Mouse (Mus musculus): ENCODE measurements around the gene Sh3rf3. TPM values are rescaled to one million over a fixed set of nuclear protein-coding genes. Genes with fewer than 3 reads are reported as not detected.

The Sh3rf3 gene
- polyA plus RNA-seq, 1 experiment from 2014 or later, result not detected

GRCm38 (mm10) chr10:58895431-58895830, 82.3 kb downstream of the Sh3rf3 start:
- no peak overlapping the region for H3K9ac ChIP-seq (replicated peaks)
- DNase-seq, result no peak
- no peak overlapping the region for H3K4me3 ChIP-seq (ENCODE audit: low read depth, low read length)
- H3K27ac ChIP-seq (ENCODE audit: low read depth), result no peak overlapping the region
- H3K36me3 ChIP-seq (replicated peaks; ENCODE audit: insufficient read depth, low read length), result no peaks in the 10 kb centered on the region
- H3K27me3 ChIP-seq (ENCODE audit: insufficient read depth, low read length), result no peaks in the 10 kb centered on the region
- H3K9me3 ChIP-seq (ENCODE audit: low read length), result no peaks in the 10 kb centered on the region
- 84% methylated on average over 5 of the region's 5 CpGs for WGBS (ENCODE audit: insufficient replicate concordance)
- no peaks in the 10 kb centered on the region for H3K4me1 ChIP-seq (ENCODE audit: insufficient read depth)
- TF ChIP-seq EP300 (IDR thresholded peaks at IDR 0.05; ENCODE audit: low read depth) (no peak), CTCF (IDR thresholded peaks at IDR 0.05; ENCODE audit: low read depth) (no peak)
- H3K4me2 ChIP-seq (ENCODE audit: low read depth, low read length), result no peak overlapping the region
- ATAC-seq, result no peak

DNA sequence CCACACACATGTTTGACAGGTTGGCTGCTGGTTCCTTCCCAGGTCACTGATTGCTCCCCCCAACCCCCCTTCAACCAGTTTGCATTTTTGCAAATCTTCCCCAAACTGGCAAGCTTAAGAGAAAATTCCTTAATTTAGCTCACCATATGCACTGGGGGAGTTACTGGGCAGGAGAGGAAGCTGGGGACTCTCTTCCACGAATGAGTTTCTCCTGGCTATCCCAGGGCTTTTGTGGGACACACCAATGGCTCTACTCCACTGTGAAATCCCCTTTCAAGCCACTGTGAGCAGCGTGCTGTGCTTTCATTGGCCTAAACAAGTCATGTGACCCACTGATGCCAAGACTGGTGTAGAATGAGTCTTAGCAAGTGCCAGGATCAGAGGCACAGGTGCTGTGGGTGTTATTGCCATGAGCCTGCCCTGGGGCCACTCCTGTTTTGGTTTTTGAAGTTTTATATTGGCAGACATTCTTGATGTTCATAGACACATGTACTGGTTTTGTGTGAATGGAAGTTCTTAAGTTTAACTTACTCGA, 83.9 kb downstream of the Sh3rf3 start:
- H3K27me3 ChIP-seq (ENCODE audit: insufficient read depth, low read length), result no peaks in the 10 kb centered on the region
- 50% methylated on average over 3 of the region's 3 CpGs for WGBS (ENCODE audit: insufficient replicate concordance)

GRCm38 (mm10) chr10:58905253-58905652, 92.1 kb downstream of the Sh3rf3 start:
- Histone ChIP-seq H3K4me1 (ENCODE audit: insufficient read depth) (no peaks in the 10 kb centered on the region), H3K9me3 (ENCODE audit: low read length) (no peaks in the 10 kb centered on the region), H3K9ac (replicated peaks) (no peak overlapping the region), H3K27ac (ENCODE audit: low read depth) (no peak overlapping the region), H3K4me3 (ENCODE audit: low read depth, low read length) (no peak overlapping the region), H3K36me3 (replicated peaks; ENCODE audit: insufficient read depth, low read length) (no peaks in the 10 kb centered on the region), H3K4me2 (ENCODE audit: low read depth, low read length) (no peak overlapping the region), H3K27me3 (ENCODE audit: insufficient read depth, low read length) (no peaks in the 10 kb centered on the region)
- DNase-seq (no peak), ATAC-seq (no peak)
- TF ChIP-seq CTCF (IDR thresholded peaks at IDR 0.05; ENCODE audit: low read depth), result no peak
- TF ChIP-seq EP300 (IDR thresholded peaks at IDR 0.05; ENCODE audit: low read depth), result no peak
- WGBS (ENCODE audit: insufficient replicate concordance), result 35% methylated on average over 6 of the region's 6 CpGs

More for the DNA sequence above, 83.9 kb downstream of the Sh3rf3 start:
- DNase-seq, result no peak
- Histone ChIP-seq H3K36me3 (replicated peaks; ENCODE audit: insufficient read depth, low read length) (no peaks in the 10 kb centered on the region), H3K4me2 (ENCODE audit: low read depth, low read length) (no peak overlapping the region), H3K27ac (ENCODE audit: low read depth) (no peak overlapping the region), H3K9me3 (ENCODE audit: low read length) (no peaks in the 10 kb centered on the region), H3K4me3 (ENCODE audit: low read depth, low read length) (no peak overlapping the region), H3K4me1 (ENCODE audit: insufficient read depth) (no peaks in the 10 kb centered on the region), H3K9ac (replicated peaks) (no peak overlapping the region)
- ATAC-seq, result no peak
- TF ChIP-seq EP300 (IDR thresholded peaks at IDR 0.05; ENCODE audit: low read depth) (no peak), CTCF (IDR thresholded peaks at IDR 0.05; ENCODE audit: low read depth) (no peak)

DNA sequence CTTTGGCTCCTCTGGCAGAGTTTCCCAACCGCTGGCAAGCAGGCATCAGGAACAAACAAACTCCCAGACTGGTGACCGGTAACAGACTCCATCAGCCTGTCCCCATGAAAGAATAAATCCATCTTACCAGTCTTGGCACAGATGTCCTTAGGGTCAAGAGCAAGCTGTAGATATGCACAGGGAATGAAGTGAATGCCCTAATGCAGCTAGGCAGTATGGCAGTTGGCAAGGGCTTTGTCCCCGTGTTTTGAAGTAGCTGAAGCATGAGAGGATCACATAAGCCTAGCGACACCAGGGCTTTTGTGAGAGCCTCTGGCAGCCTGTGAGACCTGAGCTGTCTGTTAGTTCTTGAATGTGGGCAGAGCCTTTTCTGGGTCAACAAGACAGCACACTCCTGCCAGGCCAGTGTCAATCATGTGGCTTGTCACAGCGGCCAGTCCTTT, 93.9 kb downstream of the Sh3rf3 start:
- no peak overlapping the region for H3K9ac ChIP-seq (replicated peaks)
- no peaks in the 10 kb centered on the region for H3K36me3 ChIP-seq (replicated peaks; ENCODE audit: insufficient read depth, low read length)
- DNase-seq (no peak), ATAC-seq (no peak)
- no peak overlapping the region for H3K4me3 ChIP-seq (ENCODE audit: low read depth, low read length)
- H3K27me3 ChIP-seq (ENCODE audit: insufficient read depth, low read length), result no peaks in the 10 kb centered on the region
- no peaks in the 10 kb centered on the region for H3K4me1 ChIP-seq (ENCODE audit: insufficient read depth)
- H3K27ac ChIP-seq (ENCODE audit: low read depth), result no peak overlapping the region
- H3K9me3 ChIP-seq (ENCODE audit: low read length), result no peaks in the 10 kb centered on the region
- TF ChIP-seq CTCF (IDR thresholded peaks at IDR 0.05; ENCODE audit: low read depth) (no peak), EP300 (IDR thresholded peaks at IDR 0.05; ENCODE audit: low read depth) (no peak)
- 66% methylated on average over 5 of the region's 5 CpGs for WGBS (ENCODE audit: insufficient replicate concordance)
- no peak overlapping the region for H3K4me2 ChIP-seq (ENCODE audit: low read depth, low read length)

GRCm38 (mm10) chr10:58908451-58908850, 95.3 kb downstream of the Sh3rf3 start:
- Histone ChIP-seq H3K4me1 (ENCODE audit: insufficient read depth) (no peaks in the 10 kb centered on the region), H3K9me3 (ENCODE audit: low read length) (no peaks in the 10 kb centered on the region), H3K27ac (ENCODE audit: low read depth) (no peak overlapping the region), H3K9ac (replicated peaks) (no peak overlapping the region), H3K27me3 (ENCODE audit: insufficient read depth, low read length) (no peaks in the 10 kb centered on the region), H3K4me3 (ENCODE audit: low read depth, low read length) (no peak overlapping the region), H3K4me2 (ENCODE audit: low read depth, low read length) (no peak overlapping the region), H3K36me3 (replicated peaks; ENCODE audit: insufficient read depth, low read length) (no peaks in the 10 kb centered on the region)
- TF ChIP-seq EP300 (IDR thresholded peaks at IDR 0.05; ENCODE audit: low read depth), result no peak
- no peak for TF ChIP-seq CTCF (IDR thresholded peaks at IDR 0.05; ENCODE audit: low read depth)
- DNase-seq, result no peak
- ATAC-seq, result no peak
- WGBS (ENCODE audit: insufficient replicate concordance), result 81% methylated on average over 8 of the region's 8 CpGs

DNA sequence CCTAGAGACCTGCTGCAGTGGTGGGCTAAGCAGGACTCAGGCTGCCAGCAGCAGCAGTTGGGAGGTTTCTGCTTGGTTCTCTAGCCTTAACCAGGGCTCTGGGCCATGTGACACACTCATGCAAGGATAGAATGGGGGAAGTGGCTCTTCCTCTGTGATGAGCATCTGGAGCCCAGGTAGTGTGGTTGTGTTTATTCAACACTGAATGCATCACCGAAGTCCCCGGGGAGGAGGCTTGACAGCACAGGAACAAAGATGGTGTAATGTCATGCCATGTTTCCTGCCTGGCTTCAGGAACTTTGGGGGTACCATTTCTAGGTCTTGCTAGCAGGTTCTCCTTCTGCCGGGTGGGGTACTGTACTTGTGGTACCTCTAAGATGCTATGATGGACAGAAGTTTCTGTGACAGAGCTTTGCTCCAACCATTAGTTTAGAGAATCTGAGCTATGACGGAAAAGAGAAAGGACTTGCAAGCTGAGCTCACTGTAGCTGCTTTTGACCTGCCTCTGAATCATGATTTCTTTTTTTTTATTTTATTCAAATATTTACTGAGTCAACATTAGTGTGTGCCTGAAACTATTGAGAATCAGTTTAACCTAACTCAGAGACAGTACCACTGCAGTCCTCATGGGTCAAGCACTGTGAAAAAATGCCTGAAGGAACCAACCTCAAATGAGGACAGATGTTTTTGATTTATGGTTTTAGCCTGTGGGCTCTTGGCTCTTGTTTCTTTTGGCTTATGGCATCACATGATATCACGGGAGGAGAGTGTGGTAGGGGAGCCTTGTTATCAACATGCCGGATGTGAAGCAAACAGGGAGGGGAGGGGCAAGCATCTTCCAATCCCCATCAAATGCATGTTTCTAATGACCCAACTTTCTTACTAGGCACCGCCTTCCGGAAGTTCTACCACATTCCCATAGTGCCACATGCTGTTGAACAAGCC, 102.4 kb downstream of the Sh3rf3 start:
- TF ChIP-seq CTCF (IDR thresholded peaks at IDR 0.05; ENCODE audit: low read depth) (no peak), EP300 (IDR thresholded peaks at IDR 0.05; ENCODE audit: low read depth) (no peak)
- 73% methylated on average over 8 of the region's 8 CpGs for WGBS (ENCODE audit: insufficient replicate concordance)
- no peak for ATAC-seq
- Histone ChIP-seq H3K27ac (ENCODE audit: low read depth) (no peak overlapping the region), H3K9ac (replicated peaks) (no peak overlapping the region), H3K4me2 (ENCODE audit: low read depth, low read length) (no peak overlapping the region), H3K9me3 (ENCODE audit: low read length) (no peaks in the 10 kb centered on the region), H3K36me3 (replicated peaks; ENCODE audit: insufficient read depth, low read length) (no peaks in the 10 kb centered on the region), H3K4me1 (ENCODE audit: insufficient read depth) (no peaks in the 10 kb centered on the region), H3K4me3 (ENCODE audit: low read depth, low read length) (no peak overlapping the region), H3K27me3 (ENCODE audit: insufficient read depth, low read length) (no peaks in the 10 kb centered on the region)
- DNase-seq, result no peak
